Comparison of ENCODE assay signal across 13 mouse cellular contexts in genomic region chr11:95367011-95367735, GRCm38 (mm10). TPM values are rescaled to one million over a fixed set of nuclear protein-coding genes. Genes with fewer than 3 reads are reported as not detected.
DNase-seq lines count a peak whose midpoint lies in the region; ATAC-seq and TF ChIP-seq lines count a peak whose summit lies in the region.
"Had no signal": no experiment of that assay in that cellular context is flagged by ENCODE, and none has a peak within 500 bp of the region (broad histone marks: within the 10 kb centered on the region; RNA-seq: fewer than 3 reads in every experiment).

No protein-coding gene starts in this region.

- no peaks in the 10 kb centered on the region for H3K36me3 ChIP-seq in hindbrain, postnatal 0 days (ENCODE audit: insufficient read depth, low read length)
- no peaks in the 10 kb centered on the region for H3K36me3 ChIP-seq in hindbrain, embryonic 11.5 days (ENCODE audit: control insufficient read depth, insufficient read depth, low read length)
- peaks cover 5% of the 10 kb centered on the region; the same call in 1 of the 2 replicates for H3K36me3 ChIP-seq in stomach, embryonic 14.5 days (ENCODE audit: control insufficient read depth, insufficient read depth, low read length)
- no peaks in the 10 kb centered on the region for H3K36me3 ChIP-seq in kidney, adult 2 months (ENCODE audit: control insufficient read depth, insufficient read depth, low read length)
- H3K36me3 ChIP-seq: midbrain, embryonic 13.5 days had no signal

- TF ChIP-seq CTCF in hindbrain, postnatal 0 days (IDR thresholded peaks at IDR 0.05; ENCODE audit: low read depth): no peak
- no peak for TF ChIP-seq CTCF in kidney, adult 2 months (conservative IDR thresholded peaks at IDR 0.05; ENCODE audit: insufficient read depth, insufficient read length, low read depth, low read length)

- no peak for TF ChIP-seq POLR2A in kidney, adult 2 months (IDR thresholded peaks at IDR 0.05; ENCODE audit: low read depth, low read length)

- no peak overlapping the region for H3K4me3 ChIP-seq in hindbrain, postnatal 0 days (ENCODE audit: low read length)
- H3K4me3 ChIP-seq in hindbrain, embryonic 11.5 days (ENCODE audit: low read depth, low read length): no peak overlapping the region
- no peak overlapping the region for H3K4me3 ChIP-seq in stomach, embryonic 14.5 days (ENCODE audit: low read depth, low read length)
- H3K4me3 ChIP-seq in kidney, adult 2 months (ENCODE audit: insufficient read depth, low read depth, low read length): no peak overlapping the region
- H3K4me3 ChIP-seq: hindbrain, embryonic 13.5 days; midbrain, embryonic 13.5 days had no signal

- no peak for DNase-seq in hindbrain, postnatal 0 days (ENCODE audit: low spot score)
- DNase-seq in hindbrain, embryonic 11.5 days (ENCODE audit: low spot score): no peak
- peak; percentile 74 for DNase-seq in CD4-positive helper T cell, adult 2 months (ENCODE audit: low read depth, low spot score)
- no peak for DNase-seq in kidney, adult 2 months
- no peak for DNase-seq in kidney, adult 8-10 months
- DNase-seq: cerebellum, postnatal 36 days; gastrocnemius, postnatal 10 days had no signal

- no peaks in the 10 kb centered on the region for H3K9me3 ChIP-seq in hindbrain, postnatal 0 days (ENCODE audit: low read length)
- no peaks in the 10 kb centered on the region for H3K9me3 ChIP-seq in hindbrain, embryonic 11.5 days (ENCODE audit: control insufficient read depth, low read length)
- no peaks in the 10 kb centered on the region for H3K9me3 ChIP-seq in stomach, embryonic 14.5 days (ENCODE audit: control insufficient read depth, low read depth, low read length)
- H3K9me3 ChIP-seq: hindbrain, embryonic 13.5 days; midbrain, embryonic 13.5 days had no signal

- H3K9ac ChIP-seq in hindbrain, postnatal 0 days (replicated peaks; ENCODE audit: low read length): no peak overlapping the region
- H3K9ac ChIP-seq in hindbrain, embryonic 11.5 days (ENCODE audit: low read depth, low read length): no peak overlapping the region
- no peak overlapping the region for H3K9ac ChIP-seq in stomach, embryonic 14.5 days (replicated peaks; ENCODE audit: low read depth, low read length)
- H3K9ac ChIP-seq: hindbrain, embryonic 13.5 days; liver, embryonic 14.5 days; midbrain, embryonic 13.5 days had no signal

- H3K4me2 ChIP-seq in hindbrain, postnatal 0 days (ENCODE audit: low read depth, low read length): no peak overlapping the region
- no peak overlapping the region for H3K4me2 ChIP-seq in hindbrain, embryonic 11.5 days (replicated peaks; ENCODE audit: low read depth, low read length)
- no peak overlapping the region for H3K4me2 ChIP-seq in stomach, embryonic 14.5 days (replicated peaks; ENCODE audit: low read depth, low read length)
- H3K4me2 ChIP-seq: hindbrain, embryonic 13.5 days; midbrain, embryonic 13.5 days had no signal

- ATAC-seq in hindbrain, postnatal 0 days: no peak
- ATAC-seq in hindbrain, embryonic 11.5 days (ENCODE audit: low FRiP score): no peak
- ATAC-seq in granulocyte monocyte progenitor cell, adult 5-6 weeks (replicated peaks; ENCODE audit: poor library complexity, severe bottlenecking): peak; percentile 52
- no peak for ATAC-seq in stomach, embryonic 14.5 days (ENCODE audit: insufficient number of reproducible peaks, insufficient read depth, low FRiP score, low read depth)
- no peak for ATAC-seq in frontal cortex, adult (ENCODE audit: low TSS enrichment)
- ATAC-seq: midbrain, embryonic 13.5 days had no signal

- no peaks in the 10 kb centered on the region for H3K4me1 ChIP-seq in hindbrain, postnatal 0 days (ENCODE audit: insufficient read depth, low read length)
- no peaks in the 10 kb centered on the region for H3K4me1 ChIP-seq in hindbrain, embryonic 11.5 days (replicated peaks; ENCODE audit: control insufficient read depth, insufficient read depth, low read length)
- peaks cover 20% of the 10 kb centered on the region; the same call in 1 of the 2 replicates for H3K4me1 ChIP-seq in stomach, embryonic 14.5 days (ENCODE audit: control insufficient read depth, insufficient read depth, low read length)
- H3K4me1 ChIP-seq in kidney, adult 2 months (ENCODE audit: control insufficient read depth, insufficient read depth, low read length): peaks cover 15% of the 10 kb centered on the region

- H3K27me3 ChIP-seq in hindbrain, postnatal 0 days (ENCODE audit: insufficient read depth, low read length): no peaks in the 10 kb centered on the region
- no peaks in the 10 kb centered on the region for H3K27me3 ChIP-seq in hindbrain, embryonic 11.5 days (ENCODE audit: control insufficient read depth, insufficient read depth, low read length)
- H3K27me3 ChIP-seq in stomach, embryonic 14.5 days (ENCODE audit: control insufficient read depth, insufficient read depth, low read length): no peaks in the 10 kb centered on the region
- H3K27me3 ChIP-seq in kidney, adult 2 months (replicated peaks; ENCODE audit: control insufficient read depth, insufficient read depth, low read length): no peaks in the 10 kb centered on the region
- H3K27me3 ChIP-seq: hindbrain, embryonic 13.5 days; midbrain, embryonic 13.5 days had no signal

- 82% methylated on average over 8 of the region's 8 CpGs for WGBS in hindbrain, postnatal 0 days
- 84% methylated on average over 8 of the region's 8 CpGs for WGBS in hindbrain, embryonic 11.5 days
- WGBS in stomach, embryonic 14.5 days: 81% methylated on average over 8 of the region's 8 CpGs
- 73% methylated on average over 8 of the region's 8 CpGs for WGBS in kidney, adult 2 months

- peak overlapping the region; percentile 73; the same call in 1 of the 2 replicates for H3K27ac ChIP-seq in hindbrain, postnatal 0 days
- no peak overlapping the region for H3K27ac ChIP-seq in hindbrain, embryonic 11.5 days (ENCODE audit: low read depth, low read length)
- H3K27ac ChIP-seq in stomach, embryonic 14.5 days (ENCODE audit: low read length): peak overlapping the region; percentile 69; the same call in 1 of the 2 replicates
- no peak overlapping the region for H3K27ac ChIP-seq in kidney, adult 2 months (ENCODE audit: insufficient read depth, low read depth, low read length)
- H3K27ac ChIP-seq: hindbrain, embryonic 13.5 days; liver, embryonic 14.5 days; midbrain, embryonic 13.5 days had no signal

RNA-seq across cellular contexts. Expression of gene Slc35b1, which starts 17.3 kb away (rescaled TPM):
- total RNA-seq in hindbrain, postnatal 0 days (2014; rRNA removed): 107 and 109 TPM in 2 replicates
- 158 and 159 TPM in 2 replicates for polyA plus RNA-seq in hindbrain, postnatal 0 days (2015; fragmentation: Nextera tagmentation; extraction: Ambion mirVana)
- 134 and 143 TPM in 2 replicates for polyA plus RNA-seq in hindbrain, embryonic 11.5 days (2014; fragmentation: Nextera tagmentation; extraction: Ambion mirVana)
- 66.6 and 71.2 TPM in 2 replicates for total RNA-seq in granulocyte monocyte progenitor cell, adult 5-6 weeks (2014; fragmentation: Nextera tagmentation)
- total RNA-seq in granulocyte monocyte progenitor cell, adult 5-6 weeks (2017): 82.3 and 85.1 TPM in 2 replicates
- 91.0 and 98.1 TPM in 2 replicates for polyA plus RNA-seq in stomach, embryonic 14.5 days (2014; fragmentation: Nextera tagmentation; extraction: Ambion mirVana)
- polyA plus RNA-seq in kidney, adult 2 months (2012; rRNA removed): 63.6 and 70.6 TPM in 2 replicates

RNA-seq across cellular contexts. Expression of gene Fam117a, which starts 30.4 kb away (rescaled TPM):
- 5.6 and 10.7 TPM in 2 replicates for total RNA-seq in hindbrain, postnatal 0 days (2014; rRNA removed)
- polyA plus RNA-seq in hindbrain, postnatal 0 days (2015; fragmentation: Nextera tagmentation; extraction: Ambion mirVana): 1.9 and 2.8 TPM in 2 replicates
- 8.3 and 11.1 TPM in 2 replicates for polyA plus RNA-seq in hindbrain, embryonic 11.5 days (2014; fragmentation: Nextera tagmentation; extraction: Ambion mirVana)
- total RNA-seq in granulocyte monocyte progenitor cell, adult 5-6 weeks (2014; fragmentation: Nextera tagmentation): 127 and 147 TPM in 2 replicates
- 90.2 and 90.8 TPM in 2 replicates for total RNA-seq in granulocyte monocyte progenitor cell, adult 5-6 weeks (2017)
- polyA plus RNA-seq in stomach, embryonic 14.5 days (2014; fragmentation: Nextera tagmentation; extraction: Ambion mirVana): 14.3 and 15.7 TPM in 2 replicates
- polyA plus RNA-seq in kidney, adult 2 months (2012; rRNA removed): 20.8 and 22.7 TPM in 2 replicates

RNA-seq across cellular contexts. Expression of gene Spop, which starts 46.7 kb away (rescaled TPM):
- total RNA-seq in hindbrain, postnatal 0 days (2014; rRNA removed): 49.8 and 51.1 TPM in 2 replicates
- 210 and 212 TPM in 2 replicates for polyA plus RNA-seq in hindbrain, postnatal 0 days (2015; fragmentation: Nextera tagmentation; extraction: Ambion mirVana)
- 133 and 146 TPM in 2 replicates for polyA plus RNA-seq in hindbrain, embryonic 11.5 days (2014; fragmentation: Nextera tagmentation; extraction: Ambion mirVana)
- total RNA-seq in granulocyte monocyte progenitor cell, adult 5-6 weeks (2014; fragmentation: Nextera tagmentation): 80.9 and 94.8 TPM in 2 replicates
- total RNA-seq in granulocyte monocyte progenitor cell, adult 5-6 weeks (2017): 65.8 and 70.6 TPM in 2 replicates
- polyA plus RNA-seq in stomach, embryonic 14.5 days (2014; fragmentation: Nextera tagmentation; extraction: Ambion mirVana): 105 and 111 TPM in 2 replicates
- polyA plus RNA-seq in kidney, adult 2 months (2012; rRNA removed): 43.0 and 66.4 TPM in 2 replicates

RNA-seq across cellular contexts. Expression of gene Kat7, which starts 57.1 kb away (rescaled TPM):
- 64.4 and 69.0 TPM in 2 replicates for total RNA-seq in hindbrain, postnatal 0 days (2014; rRNA removed)
- 59.0 and 66.6 TPM in 2 replicates for polyA plus RNA-seq in hindbrain, postnatal 0 days (2015; fragmentation: Nextera tagmentation; extraction: Ambion mirVana)
- 63.8 and 79.7 TPM in 2 replicates for polyA plus RNA-seq in hindbrain, embryonic 11.5 days (2014; fragmentation: Nextera tagmentation; extraction: Ambion mirVana)
- total RNA-seq in granulocyte monocyte progenitor cell, adult 5-6 weeks (2014; fragmentation: Nextera tagmentation): 75.0 and 78.0 TPM in 2 replicates
- 71.7 and 77.2 TPM in 2 replicates for total RNA-seq in granulocyte monocyte progenitor cell, adult 5-6 weeks (2017)
- 60.8 and 63.1 TPM in 2 replicates for polyA plus RNA-seq in stomach, embryonic 14.5 days (2014; fragmentation: Nextera tagmentation; extraction: Ambion mirVana)
- polyA plus RNA-seq in kidney, adult 2 months (2012; rRNA removed): 27.3 and 30.0 TPM in 2 replicates

Comparison
In these comparisons a context has a peak if more than half of its experiments do, and no peak if none do; other contexts are left out.
1. H3K27ac ChIP-seq: peak in hindbrain, postnatal 0 days (single experiment) and stomach, embryonic 14.5 days (single experiment); none in hindbrain, embryonic 11.5 days (single experiment) and kidney, adult 2 months (single experiment).